Mouse (Mus musculus): Measurements from ENCODE around the gene Krt79. TPM values are rescaled to one million over a fixed set of nuclear protein-coding genes. Genes with fewer than 3 reads are reported as not detected.

Gene Krt79
- total RNA-seq (2021) = under 1 TPM; 0.25 to 0.45 TPM

- DNase-seq = no peak
Observed at GRCm38 (mm10) chr15:101940274-101940829, at the start of gene Krt79. Gene Krt79 (minus strand): TSS chr15:101940324.

- no peak for DNase-seq
Observed at GRCm38 (mm10) chr15:101988714-101989113, 48.6 kb upstream of the Krt79 start.

- DNase-seq = peak; percentile 90
Observed at GRCm38 (mm10) chr15:101988119-101988518, 48.0 kb upstream of the Krt79 start.

- no peak for DNase-seq
Observed at GRCm38 (mm10) chr15:101984746-101985145, 44.6 kb upstream of the Krt79 start.

GRCm38 (mm10) chr15:101983949-101984601 lies 44.0 kb upstream of the Krt79 start:
- DNase-seq = peak; percentile 96

GRCm38 (mm10) chr15:101983315-101983948 lies 43.3 kb upstream of the Krt79 start:
- DNase-seq = no peak

- no peak for DNase-seq
Observed at GRCm38 (mm10) chr15:101980849-101981248, 40.7 kb upstream of the Krt79 start.

- peak; percentile 95 for DNase-seq
Observed at GRCm38 (mm10) chr15:101977043-101977726, 37.1 kb upstream of the Krt79 start.

- no peak for DNase-seq
Observed at GRCm38 (mm10) chr15:101976641-101977040, 36.5 kb upstream of the Krt79 start.

- peak; percentile 46 for DNase-seq
Observed at GRCm38 (mm10) chr15:101976023-101976422, 35.9 kb upstream of the Krt79 start.

GRCm38 (mm10) chr15:101974083-101974845 lies 34.1 kb upstream of the Krt79 start:
- no peak for DNase-seq

GRCm38 (mm10) chr15:101973414-101974077 lies 33.4 kb upstream of the Krt79 start:
- peak; percentile 99 for DNase-seq

- DNase-seq = peak; percentile 78
Observed at GRCm38 (mm10) chr15:101970536-101970935, 30.4 kb upstream of the Krt79 start.

- DNase-seq = peak; percentile 34
Observed at GRCm38 (mm10) chr15:101966808-101967207, 26.7 kb upstream of the Krt79 start.

- DNase-seq = no peak
Observed at GRCm38 (mm10) chr15:101958891-101959290, 18.8 kb upstream of the Krt79 start.

GRCm38 (mm10) chr15:101954187-101954586 lies 14.1 kb upstream of the Krt79 start, which contains the start of gene Krt78:
Gene Krt78 (minus strand): TSS chr15:101954287.
- DNase-seq = no peak

- DNase-seq = no peak
Observed at GRCm38 (mm10) chr15:101952733-101953474, 12.8 kb upstream of the Krt79 start.

- no peak for DNase-seq
Observed at GRCm38 (mm10) chr15:101945430-101945829, 5.3 kb upstream of the Krt79 start.

- peak; percentile 23 for DNase-seq
Observed at GRCm38 (mm10) chr15:101941948-101942347, 1.8 kb upstream of the Krt79 start.

- no peak for DNase-seq
Observed at GRCm38 (mm10) chr15:101938600-101939308, 1.4 kb downstream of the Krt79 start.
